ENCODE assay signal across 8 mouse cellular contexts in the genomic region with DNA sequence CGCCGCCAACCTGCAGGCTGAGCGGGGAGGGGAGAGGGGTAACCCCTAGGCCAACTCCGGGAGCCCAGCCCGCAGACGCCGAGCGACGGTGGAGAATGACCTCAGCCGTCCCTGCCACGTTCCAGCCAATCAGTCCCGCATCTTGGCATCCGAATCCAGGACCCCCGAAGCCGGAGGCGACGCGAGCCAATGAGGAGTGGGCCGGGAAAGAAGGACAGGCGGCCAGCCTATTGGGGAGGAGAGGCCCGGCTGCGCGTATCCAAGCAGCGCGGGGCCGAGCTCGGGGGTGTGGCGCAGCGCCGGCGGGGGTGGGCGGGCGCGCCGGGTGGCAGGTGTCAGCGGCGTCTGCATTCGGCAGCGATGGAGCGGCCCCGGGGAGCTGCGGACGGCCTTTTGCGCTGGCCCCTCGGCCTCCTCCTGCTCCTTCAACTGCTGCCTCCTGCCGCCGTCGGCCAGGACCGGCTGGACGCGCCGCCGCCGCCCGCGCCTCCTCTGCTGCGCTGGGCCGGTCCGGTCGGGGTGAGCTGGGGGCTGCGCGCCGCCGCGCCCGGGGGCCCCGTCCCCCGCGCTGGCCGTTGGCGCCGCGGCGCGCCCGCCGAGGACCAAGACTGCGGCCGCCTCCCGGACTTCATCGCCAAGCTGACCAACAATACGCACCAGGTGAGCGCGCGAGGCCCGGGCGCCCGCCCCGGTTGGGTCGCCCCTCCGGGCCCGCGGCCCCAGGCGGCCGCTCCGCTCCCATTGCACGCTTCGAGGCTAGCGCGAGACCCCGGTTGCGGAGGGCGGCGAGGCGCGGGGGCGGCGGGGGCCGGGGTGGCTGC. TPM values are rescaled to one million over a fixed set of nuclear protein-coding genes. Genes with fewer than 3 reads are reported as not detected.
A peak's percentile ranks its signal among the peaks of the same experiment; 100 is the strongest.
DNase-seq lines count a peak whose midpoint lies in the region; ATAC-seq and TF ChIP-seq lines count a peak whose summit lies in the region.

TSS of gene Sort1 (plus strand) at position 302 of the 821 bp plus-strand sequence.

- WGBS in heart, embryonic 10.5 days, result under 1% methylated on average over 108 of the region's 109 CpGs
- WGBS in kidney, embryonic 14.5 days, result under 1% methylated on average over 83 of the region's 109 CpGs

- no peaks in the 10 kb centered on the region for H3K27me3 ChIP-seq in heart, embryonic 10.5 days (ENCODE audit: insufficient read depth, poor library complexity, severe bottlenecking)
- no peaks in the 10 kb centered on the region for H3K27me3 ChIP-seq in kidney, embryonic 14.5 days (ENCODE audit: control insufficient read depth, insufficient read depth, low read length)

- H3K4me1 ChIP-seq in bone marrow macrophage, adult 2 months (ENCODE audit: control insufficient read depth, insufficient read depth, low read length), result peaks cover 47% of the 10 kb centered on the region
- no peaks in the 10 kb centered on the region; the same call in none of the 2 replicates for H3K4me1 ChIP-seq in embryonic fibroblast, embryonic 13.5 days (ENCODE audit: control insufficient read depth, insufficient read depth, low read length)
- peaks cover 52% of the 10 kb centered on the region for H3K4me1 ChIP-seq in heart, embryonic 10.5 days
- H3K4me1 ChIP-seq in kidney, embryonic 14.5 days (ENCODE audit: control insufficient read depth, insufficient read depth, low read length), result peaks cover 47% of the 10 kb centered on the region

- H3K4me2 ChIP-seq in kidney, embryonic 14.5 days (replicated peaks; ENCODE audit: low read depth, low read length), result peak within 1 kb of the TSS; percentile 96

- H3K4me3 ChIP-seq in bone marrow macrophage, adult 2 months (ENCODE audit: insufficient read depth, low read length), result peak within 1 kb of the TSS; percentile 76
- peak within 1 kb of the TSS; percentile 53 for H3K4me3 ChIP-seq in embryonic fibroblast, embryonic 13.5 days (ENCODE audit: insufficient read depth, low read length)
- H3K4me3 ChIP-seq in heart, embryonic 10.5 days, result peak within 1 kb of the TSS; percentile 97
- H3K4me3 ChIP-seq in kidney, embryonic 14.5 days (ENCODE audit: low read length), result peak within 1 kb of the TSS; percentile 83

- H3K9ac ChIP-seq in kidney, embryonic 14.5 days (ENCODE audit: low read depth, low read length), result peak within 1 kb of the TSS; percentile 86

- ATAC-seq in kidney, embryonic 14.5 days (ENCODE audit: low FRiP score, low TSS enrichment), result peak; percentile 97
- peak; percentile 66; the same call in 1 of the 2 replicates for ATAC-seq in monocyte, adult 5-6 weeks (replicated peaks; ENCODE audit: insufficient number of reproducible peaks, low FRiP score, low TSS enrichment, poor library complexity, severe bottlenecking)

- peak within 1 kb of the TSS; percentile 46 for H3K27ac ChIP-seq in bone marrow macrophage, adult 2 months (ENCODE audit: insufficient read depth, low read depth, low read length)
- H3K27ac ChIP-seq in embryonic fibroblast, embryonic 13.5 days (ENCODE audit: insufficient read depth, low read length), result no peak within 1 kb of the TSS; the same call in 1 of the 2 replicates
- peak within 1 kb of the TSS; percentile 92 for H3K27ac ChIP-seq in heart, embryonic 10.5 days
- peak within 1 kb of the TSS; percentile 81 for H3K27ac ChIP-seq in kidney, embryonic 14.5 days (ENCODE audit: low read depth, low read length)

- no peak for TF ChIP-seq POLR2A in bone marrow macrophage, adult 2 months (IDR thresholded peaks at IDR 0.05; ENCODE audit: borderline replicate concordance, low read depth, low read length)
- peak; percentile 52; the same call in 1 of the 2 replicates for TF ChIP-seq POLR2A in embryonic fibroblast, embryonic 13.5 days (IDR thresholded peaks at IDR 0.05; ENCODE audit: low read depth, low read length)

- peaks cover 8% of the 10 kb centered on the region for H3K36me3 ChIP-seq in heart, embryonic 10.5 days
- peaks cover 6% of the 10 kb centered on the region; the same call in 1 of the 2 replicates for H3K36me3 ChIP-seq in kidney, embryonic 14.5 days (ENCODE audit: control insufficient read depth, insufficient read depth, low read length)

- H3K9me3 ChIP-seq in heart, embryonic 10.5 days, result no peaks in the 10 kb centered on the region
- H3K9me3 ChIP-seq in kidney, embryonic 14.5 days (ENCODE audit: control insufficient read depth, low read length), result no peaks in the 10 kb centered on the region

- no peak for TF ChIP-seq CTCF in bone marrow macrophage, adult 2 months (IDR thresholded peaks at IDR 0.05; ENCODE audit: low read depth, low read length)
- TF ChIP-seq CTCF in embryonic fibroblast, embryonic 13.5 days (IDR thresholded peaks at IDR 0.05; ENCODE audit: borderline replicate concordance, insufficient read depth, low read length), result no peak

- DNase-seq in B cell, adult 2 months, result peak; percentile 30 to 43
- DNase-seq in heart, embryonic 10.5 days (ENCODE audit: low spot score), result peak; percentile 98
- peak; percentile 87 for DNase-seq in liver
- peak; percentile 65 to 82 for DNase-seq in spleen, postnatal 4 days (ENCODE audit: low spot score in 2 of 2)

RNA-seq across cellular contexts. Expression of gene Sort1, which starts in this region (rescaled TPM):
- 30.0 and 33.3 TPM in 2 replicates for polyA plus RNA-seq in bone marrow macrophage, adult 2 months (2012; ENCODE audit: insufficient read depth, insufficient read length, missing spikeins)
- 14.0 and 19.2 TPM in 2 replicates for polyA plus RNA-seq in embryonic fibroblast, embryonic 13.5 days (2011; ENCODE audit: insufficient read length, low read depth, missing spikeins)
- 15.1 and 26.4 TPM in 2 replicates for polyA plus RNA-seq in heart, embryonic 10.5 days (2016; fragmentation: Nextera tagmentation; extraction: Ambion mirVana)
- 10.0 and 17.8 TPM in 2 replicates for polyA plus RNA-seq in kidney, embryonic 14.5 days (2014; fragmentation: Nextera tagmentation; extraction: Ambion mirVana)
- 31.6 to 35.5 TPM (median 32.1 TPM) in 3 replicates for total RNA-seq in monocyte, adult 5-6 weeks (2017)

Comparison
In these comparisons a context has a peak if more than half of its experiments do, and no peak if none do; other contexts are left out.
1. DNase-seq: peak in every context shown above with its lines; median percentile 98 in heart, embryonic 10.5 days; 87 in liver; 74 in spleen, postnatal 4 days; 36 in B cell, adult 2 months.